ENCODE assay signal across 9 mouse cellular contexts in the genomic region with DNA sequence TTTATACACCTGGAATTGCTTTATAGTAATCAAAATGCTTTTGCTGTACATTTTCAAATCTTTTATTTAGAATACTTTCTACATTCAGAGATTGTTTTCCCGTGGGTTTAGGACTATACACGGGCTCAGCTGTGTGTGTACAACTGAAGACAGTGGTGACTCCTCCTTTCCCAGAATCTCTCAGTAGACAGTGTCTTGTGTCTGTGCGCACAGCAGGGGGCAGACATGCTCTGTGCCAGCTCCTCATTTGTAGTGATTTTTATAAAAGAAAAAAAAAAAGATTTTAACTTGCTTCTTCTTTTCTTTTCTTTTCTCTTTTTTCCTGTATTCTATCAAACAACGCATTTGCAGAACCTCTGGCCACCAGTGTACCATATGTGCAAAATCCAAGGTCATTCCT.
DNase-seq lines count a peak whose midpoint lies in the region; ATAC-seq and TF ChIP-seq lines count a peak whose summit lies in the region.
"Had no signal": no experiment of that assay in that cellular context is flagged by ENCODE, and none has a peak within 500 bp of the region (broad histone marks: within the 10 kb centered on the region; RNA-seq: fewer than 3 reads in every experiment).

No protein-coding gene starts in this region.

- ATAC-seq in common myeloid progenitor, adult 5-6 weeks (replicated peaks; ENCODE audit: low read depth, poor library complexity, severe bottlenecking), result peak; percentile 91
- peak; percentile 73 for ATAC-seq in granulocyte monocyte progenitor cell, adult 5-6 weeks (replicated peaks; ENCODE audit: poor library complexity, severe bottlenecking)

- no peaks in the 10 kb centered on the region for H3K4me1 ChIP-seq in heart, adult 2 months (ENCODE audit: control insufficient read depth, insufficient read depth, low read length)
- H3K4me1 ChIP-seq: stomach, embryonic 15.5 days had no signal

- no peak overlapping the region for H3K4me3 ChIP-seq in heart, adult 2 months
- H3K4me3 ChIP-seq: stomach, embryonic 15.5 days had no signal

- H3K36me3 ChIP-seq in heart, adult 2 months (ENCODE audit: control insufficient read depth, insufficient read depth, low read length), result no peaks in the 10 kb centered on the region
- H3K36me3 ChIP-seq: stomach, embryonic 15.5 days had no signal

- no peaks in the 10 kb centered on the region for H3K79me2 ChIP-seq in heart, adult 2 months (replicated peaks; ENCODE audit: control insufficient read depth, insufficient read depth, low read length)

- TF ChIP-seq CTCF in heart, adult 2 months (IDR thresholded peaks at IDR 0.05), result peak; percentile 64

- intact Hi-C loops in heart, adult 2 months (cut with DNase I), result no loop called here
- intact Hi-C loops in left cerebral cortex, postnatal 10 days (cut with DNase I), result loop anchor here (5.0 kb wide), 1 partner anchor 816 kb away; a partner anchor contains a TSS

- 30% methylated on average over 4 of the region's 4 CpGs for WGBS in heart, adult 2 months

- H3K27ac ChIP-seq in heart, adult 2 months, result no peak overlapping the region
- H3K27ac ChIP-seq: stomach, embryonic 15.5 days had no signal

- no peak overlapping the region for H3K9ac ChIP-seq in heart, adult 2 months (ENCODE audit: low read depth, low read length)
- H3K9ac ChIP-seq: stomach, embryonic 15.5 days had no signal

- TF ChIP-seq EP300 in heart, adult 2 months (IDR thresholded peaks at IDR 0.05; ENCODE audit: insufficient read depth, low read depth, low read length), result no peak

- H3K27me3 ChIP-seq in heart, adult 2 months (ENCODE audit: control insufficient read depth, insufficient read depth, low read length), result no peaks in the 10 kb centered on the region
- H3K27me3 ChIP-seq: stomach, embryonic 15.5 days had no signal

- TF ChIP-seq POLR2A in heart, adult 2 months (IDR thresholded peaks at IDR 0.05; ENCODE audit: insufficient read depth, low read depth, low read length), result no peak

- DNase-seq in heart, adult 2 months, result no peak
- no peak for DNase-seq in heart, adult 11 months
- peak; percentile 33 for DNase-seq in ES-CJ7 (ENCODE audit: low read depth, low spot score)
- DNase-seq in left cerebral cortex, postnatal 10 days (ENCODE audit: extremely low spot score in 1 of 2, low spot score in 2 of 2), result peak; percentile 58 to 70
- DNase-seq in naive thymus-derived CD4-positive, alpha-beta T cell, adult 2 months (ENCODE audit: low read depth), result peak; percentile 6
- no peak for DNase-seq in spleen, postnatal 4 days (ENCODE audit: low spot score in 2 of 2)

Comparison
In these comparisons a context has a peak if more than half of its experiments do, and no peak if none do; other contexts are left out.
1. DNase-seq: peak in ES-CJ7 (single experiment), left cerebral cortex, postnatal 10 days (2 of 2) and naive thymus-derived CD4-positive, alpha-beta T cell, adult 2 months (single experiment); none in heart, adult 2 months (0 of 2), heart, adult 11 months (single experiment) and spleen, postnatal 4 days (0 of 2).